In the genomic region with DNA sequence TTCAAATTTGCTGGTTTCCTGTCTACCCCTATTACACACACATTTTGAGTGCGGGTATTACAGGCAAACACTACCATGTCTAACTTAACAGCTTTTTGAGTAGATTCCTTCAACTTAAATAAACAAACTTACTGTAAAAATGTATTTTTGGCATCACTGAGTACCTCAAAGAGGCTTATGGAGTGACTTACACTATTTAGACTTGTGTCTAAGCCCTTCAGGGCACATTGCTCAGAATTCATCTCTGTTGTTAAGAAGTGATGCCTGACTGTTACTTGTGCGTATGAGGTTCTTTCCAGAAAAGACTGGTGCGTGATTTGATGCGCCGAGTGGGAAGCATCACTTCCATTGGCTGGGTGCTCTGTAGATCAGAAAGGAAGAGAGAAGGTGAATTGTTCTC, we compare ENCODE assay signal across 19 mouse cellular contexts.
DNase-seq lines count a peak whose midpoint lies in the region; ATAC-seq and TF ChIP-seq lines count a peak whose summit lies in the region.
"Had no signal": no experiment of that assay in that cellular context is flagged by ENCODE, and none has a peak within 500 bp of the region (broad histone marks: within the 10 kb centered on the region; RNA-seq: fewer than 3 reads in every experiment).

No protein-coding gene starts in this region.

- H3K4me1 ChIP-seq in embryonic facial prominence, embryonic 14.5 days (ENCODE audit: control insufficient read depth, insufficient read depth, low read length): no peaks in the 10 kb centered on the region
- peaks cover 2% of the 10 kb centered on the region; the same call in 1 of the 2 replicates for H3K4me1 ChIP-seq in embryonic facial prominence, embryonic 10.5 days
- H3K4me1 ChIP-seq in lung, postnatal 0 days (ENCODE audit: insufficient read depth, low read depth, low read length): no peaks in the 10 kb centered on the region
- no peaks in the 10 kb centered on the region for H3K4me1 ChIP-seq in liver, embryonic 11.5 days (replicated peaks; ENCODE audit: control insufficient read depth, insufficient read depth, low read length)
- H3K4me1 ChIP-seq: forebrain, embryonic 13.5 days; forebrain, embryonic 15.5 days had no signal

- no peaks in the 10 kb centered on the region for H3K9me3 ChIP-seq in embryonic facial prominence, embryonic 14.5 days (ENCODE audit: control insufficient read depth, low read length)
- H3K9me3 ChIP-seq in embryonic facial prominence, embryonic 10.5 days: no peaks in the 10 kb centered on the region
- no peaks in the 10 kb centered on the region for H3K9me3 ChIP-seq in lung, postnatal 0 days (ENCODE audit: low read length)
- H3K9me3 ChIP-seq in liver, embryonic 11.5 days (ENCODE audit: control insufficient read depth, low read length): no peaks in the 10 kb centered on the region
- H3K9me3 ChIP-seq: forebrain, embryonic 13.5 days; forebrain, embryonic 15.5 days had no signal

- 77% methylated on average over 5 of the region's 5 CpGs for WGBS in embryonic facial prominence, embryonic 14.5 days
- 92% methylated on average over 5 of the region's 5 CpGs for WGBS in embryonic facial prominence, embryonic 10.5 days
- 71% methylated on average over 5 of the region's 5 CpGs for WGBS in lung, postnatal 0 days
- whole genome bisulfite sequencing in liver, embryonic 11.5 days: 93% methylated on average over 5 of the region's 5 CpGs

- no peak overlapping the region for H3K4me3 ChIP-seq in embryonic facial prominence, embryonic 14.5 days (ENCODE audit: low read depth, low read length)
- H3K4me3 ChIP-seq in embryonic facial prominence, embryonic 10.5 days: no peak overlapping the region
- no peak overlapping the region for H3K4me3 ChIP-seq in lung, postnatal 0 days (ENCODE audit: low read depth, low read length)
- no peak overlapping the region for H3K4me3 ChIP-seq in liver, embryonic 11.5 days (ENCODE audit: low read depth, low read length)
- H3K4me3 ChIP-seq: embryonic facial prominence, embryonic 13.5 days; forebrain, embryonic 13.5 days; forebrain, embryonic 15.5 days had no signal

- H3K9ac ChIP-seq in embryonic facial prominence, embryonic 14.5 days (ENCODE audit: low read depth, low read length): no peak overlapping the region
- no peak overlapping the region for H3K9ac ChIP-seq in lung, postnatal 0 days (replicated peaks; ENCODE audit: low read depth)
- no peak overlapping the region for H3K9ac ChIP-seq in liver, embryonic 11.5 days (ENCODE audit: low read depth, low read length)
- H3K9ac ChIP-seq: embryonic facial prominence, embryonic 13.5 days; forebrain, embryonic 13.5 days; forebrain, embryonic 15.5 days; forebrain, postnatal 0 days had no signal

- TF ChIP-seq CTCF in lung, postnatal 0 days (IDR thresholded peaks at IDR 0.05): no peak

- no peaks in the 10 kb centered on the region for H3K36me3 ChIP-seq in embryonic facial prominence, embryonic 14.5 days (ENCODE audit: control insufficient read depth, insufficient read depth, low read length)
- no peaks in the 10 kb centered on the region for H3K36me3 ChIP-seq in embryonic facial prominence, embryonic 10.5 days (replicated peaks)
- no peaks in the 10 kb centered on the region for H3K36me3 ChIP-seq in lung, postnatal 0 days (ENCODE audit: insufficient read depth, low read length)
- no peaks in the 10 kb centered on the region for H3K36me3 ChIP-seq in liver, embryonic 11.5 days (ENCODE audit: control insufficient read depth, insufficient read depth, low read length)
- H3K36me3 ChIP-seq: embryonic facial prominence, embryonic 13.5 days; forebrain, embryonic 15.5 days had no signal

- DNase-seq in embryonic facial prominence, embryonic 14.5 days (ENCODE audit: low spot score): peak; percentile 45
- no peak for DNase-seq in embryonic facial prominence, embryonic 10.5 days (ENCODE audit: low spot score)
- peak; percentile 21 for DNase-seq in lung, postnatal 0 days (ENCODE audit: low spot score)
- DNase-seq in lung, postnatal 25 days (ENCODE audit: low spot score): no peak
- no peak for DNase-seq in liver, embryonic 11.5 days (ENCODE audit: low spot score)
- DNase-seq: adrenal gland, adult 8-10 months; adrenal gland, postnatal 14 days; adrenal gland, postnatal 36 days; cerebellum, adult 11-12 months; cerebellum, adult 2 months; cerebellum, adult 9-10 months; cerebellum, postnatal 10 days; cerebellum, postnatal 25 days; forebrain, postnatal 0 days had no signal

- no peak overlapping the region for H3K4me2 ChIP-seq in embryonic facial prominence, embryonic 14.5 days (ENCODE audit: low read depth, low read length)
- H3K4me2 ChIP-seq in lung, postnatal 0 days (replicated peaks; ENCODE audit: low read depth, low read length): no peak overlapping the region
- H3K4me2 ChIP-seq in liver, embryonic 11.5 days: no peak overlapping the region
- H3K4me2 ChIP-seq: embryonic facial prominence, embryonic 13.5 days; forebrain, embryonic 13.5 days; forebrain, embryonic 15.5 days had no signal

- H3K27ac ChIP-seq in embryonic facial prominence, embryonic 14.5 days (replicated peaks; ENCODE audit: low read depth, low read length): no peak overlapping the region
- no peak overlapping the region for H3K27ac ChIP-seq in embryonic facial prominence, embryonic 10.5 days (replicated peaks)
- no peak overlapping the region for H3K27ac ChIP-seq in lung, postnatal 0 days (ENCODE audit: low read length)
- no peak overlapping the region for H3K27ac ChIP-seq in liver, embryonic 11.5 days (ENCODE audit: low read depth, low read length)
- H3K27ac ChIP-seq: embryonic facial prominence, embryonic 13.5 days; forebrain, embryonic 13.5 days; forebrain, embryonic 15.5 days had no signal

- no peak for ATAC-seq in embryonic facial prominence, embryonic 14.5 days (ENCODE audit: low read depth)
- no peak for ATAC-seq in lung, postnatal 0 days
- ATAC-seq in liver, embryonic 11.5 days (replicated peaks; ENCODE audit: low FRiP score): no peak
- ATAC-seq: activated CD4-positive, CD25-positive, alpha-beta regulatory T cell, adult 4 months; forebrain, embryonic 13.5 days; forebrain, embryonic 15.5 days; forebrain, postnatal 0 days; Patski had no signal

- H3K27me3 ChIP-seq in embryonic facial prominence, embryonic 14.5 days (replicated peaks; ENCODE audit: control insufficient read depth, insufficient read depth, low read length): no peaks in the 10 kb centered on the region
- no peaks in the 10 kb centered on the region for H3K27me3 ChIP-seq in embryonic facial prominence, embryonic 10.5 days (replicated peaks; ENCODE audit: low read depth, poor library complexity, severe bottlenecking)
- no peaks in the 10 kb centered on the region for H3K27me3 ChIP-seq in lung, postnatal 0 days (replicated peaks; ENCODE audit: insufficient read depth, low read length)
- H3K27me3 ChIP-seq in liver, embryonic 11.5 days (replicated peaks; ENCODE audit: control insufficient read depth, insufficient read depth, low read length): no peaks in the 10 kb centered on the region
- H3K27me3 ChIP-seq: embryonic facial prominence, embryonic 13.5 days; forebrain, embryonic 13.5 days; forebrain, embryonic 15.5 days; Patski had no signal

- no peak for TF ChIP-seq EP300 in lung, postnatal 0 days (IDR thresholded peaks at IDR 0.05)

Comparison
In these comparisons a context has a peak if more than half of its experiments do, and no peak if none do; other contexts are left out.
1. DNase-seq: peak in embryonic facial prominence, embryonic 14.5 days (single experiment) and lung, postnatal 0 days (single experiment); none in embryonic facial prominence, embryonic 10.5 days (single experiment), lung, postnatal 25 days (single experiment) and liver, embryonic 11.5 days (single experiment).